Mouse (Mus musculus): ENCODE data around the gene Pafah1b1. TPM values are rescaled to one million over a fixed set of nuclear protein-coding genes. Genes with fewer than 3 reads are reported as not detected.
A peak's percentile ranks its signal among the peaks of the same experiment; 100 is the strongest.

Pafah1b1 gene
- polyA plus RNA-seq (2015; fragmentation: Nextera tagmentation; extraction: Ambion mirVana): 46.0 and 46.8 TPM in 2 replicates

DNA sequence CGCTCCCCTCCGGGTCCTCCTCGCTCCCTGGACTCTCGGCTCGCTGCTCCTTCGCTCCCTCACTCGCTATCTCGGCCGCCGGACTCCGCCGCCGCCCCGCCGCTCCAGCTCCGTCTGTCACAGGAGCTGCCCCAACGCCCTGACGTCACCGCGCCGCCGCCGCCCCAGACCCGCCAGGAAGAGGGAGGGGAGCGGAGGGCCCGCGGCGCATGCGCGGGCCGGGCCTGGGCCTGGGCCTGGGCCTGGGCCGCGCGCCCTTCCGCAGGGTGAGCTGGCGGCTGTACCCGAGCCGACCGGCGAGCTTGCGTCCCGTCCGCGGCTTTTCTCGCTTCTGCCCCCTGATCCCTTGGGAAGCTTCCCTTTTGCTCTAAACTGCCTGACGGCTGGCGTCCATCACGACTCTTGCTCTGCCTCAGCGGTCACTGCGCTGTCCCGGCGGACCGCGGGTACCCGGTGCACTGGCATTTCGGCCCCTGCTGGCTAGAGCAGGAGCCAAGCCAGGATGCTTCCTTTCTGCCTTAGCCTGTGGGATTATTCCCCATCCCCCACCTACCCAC lies at the start of gene Pafah1b1:
Gene Pafah1b1 (minus strand): TSS at position 436 of the 557 bp plus-strand sequence.
- Histone ChIP-seq H3K9ac (ENCODE audit: low read depth, low read length) (peak within 1 kb of the TSS; percentile 99), H3K4me3 (ENCODE audit: low read length) (peak within 1 kb of the TSS; percentile 96), H3K27ac (ENCODE audit: low read depth, low read length) (peak within 1 kb of the TSS; percentile 100), H3K9me3 (ENCODE audit: control insufficient read depth, low read length) (no peaks in the 10 kb centered on the region), H3K4me2 (ENCODE audit: low read length) (peak within 1 kb of the TSS; percentile 82), H3K4me1 (ENCODE audit: control insufficient read depth, insufficient read depth, low read depth, low read length) (peaks cover 21% of the 10 kb centered on the region), H3K36me3 (ENCODE audit: control insufficient read depth, insufficient read depth, low read length) (no peaks in the 10 kb centered on the region), H3K27me3 (replicated peaks; ENCODE audit: control insufficient read depth, insufficient read depth, low read length) (no peaks in the 10 kb centered on the region)
- WGBS: under 1% methylated on average over 31 of the region's 56 CpGs
- ATAC-seq: peak; percentile 97

- H3K4me1 ChIP-seq (ENCODE audit: control insufficient read depth, insufficient read depth, low read depth, low read length): peaks cover 14% of the 10 kb centered on the region
- no peaks in the 10 kb centered on the region for H3K9me3 ChIP-seq (ENCODE audit: control insufficient read depth, low read length)
- H3K9ac ChIP-seq (ENCODE audit: low read depth, low read length): no peak overlapping the region
- 92% methylated on average over 2 of the region's 2 CpGs for WGBS
- peaks cover 17% of the 10 kb centered on the region for H3K36me3 ChIP-seq (ENCODE audit: control insufficient read depth, insufficient read depth, low read length)
- H3K27me3 ChIP-seq (replicated peaks; ENCODE audit: control insufficient read depth, insufficient read depth, low read length): no peaks in the 10 kb centered on the region
- H3K4me3 ChIP-seq (ENCODE audit: low read length): no peak overlapping the region
- no peak overlapping the region for H3K27ac ChIP-seq (ENCODE audit: low read depth, low read length)
- no peak for ATAC-seq
- H3K4me2 ChIP-seq (ENCODE audit: low read length): no peak overlapping the region
These were observed 47.9 kb upstream of the Pafah1b1 start for GRCm38 (mm10) chr11:74772386-74772785.

GRCm38 (mm10) chr11:74771650-74772049 lies 47.2 kb upstream of the Pafah1b1 start:
- Histone ChIP-seq H3K9ac (ENCODE audit: low read depth, low read length) (no peak overlapping the region), H3K27ac (ENCODE audit: low read depth, low read length) (no peak overlapping the region), H3K4me3 (ENCODE audit: low read length) (peak overlapping the region; percentile 53), H3K27me3 (replicated peaks; ENCODE audit: control insufficient read depth, insufficient read depth, low read length) (no peaks in the 10 kb centered on the region), H3K9me3 (ENCODE audit: control insufficient read depth, low read length) (no peaks in the 10 kb centered on the region), H3K36me3 (ENCODE audit: control insufficient read depth, insufficient read depth, low read length) (peaks cover 17% of the 10 kb centered on the region), H3K4me1 (ENCODE audit: control insufficient read depth, insufficient read depth, low read depth, low read length) (peaks cover 14% of the 10 kb centered on the region), H3K4me2 (ENCODE audit: low read length) (peak overlapping the region; percentile 61)
- 67% methylated on average over 4 of the region's 4 CpGs for WGBS
- ATAC-seq: no peak

DNA sequence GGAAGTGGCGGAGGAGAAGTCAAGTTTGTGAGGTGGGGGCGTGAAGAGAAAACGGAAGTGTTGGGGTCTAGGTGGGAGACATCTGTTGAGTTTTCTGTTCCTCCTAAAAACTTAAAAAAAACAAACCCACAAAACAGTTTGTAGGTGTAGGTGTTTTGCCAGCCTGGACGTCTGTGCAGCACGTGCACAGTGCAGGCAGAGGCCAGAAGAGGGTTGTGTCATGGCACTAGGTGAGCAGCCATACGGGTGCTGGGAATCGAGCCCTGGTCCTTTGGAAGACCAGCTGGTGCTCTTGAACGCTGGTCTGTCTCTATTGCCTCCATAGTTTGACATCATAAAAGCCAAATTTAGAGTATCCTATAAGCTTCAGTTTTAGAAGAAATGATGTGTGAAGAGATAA lies 46.8 kb upstream of the Pafah1b1 start:
- H3K36me3 ChIP-seq (ENCODE audit: control insufficient read depth, insufficient read depth, low read length): peaks cover 17% of the 10 kb centered on the region
- H3K9ac ChIP-seq (ENCODE audit: low read depth, low read length): peak overlapping the region; percentile 86
- WGBS: 14% methylated on average over 8 of the region's 8 CpGs
- ATAC-seq: no peak
- H3K4me3 ChIP-seq (ENCODE audit: low read length): peak overlapping the region; percentile 53
- H3K9me3 ChIP-seq (ENCODE audit: control insufficient read depth, low read length): no peaks in the 10 kb centered on the region
- H3K4me2 ChIP-seq (ENCODE audit: low read length): peak overlapping the region; percentile 61
- H3K27ac ChIP-seq (ENCODE audit: low read depth, low read length): peak overlapping the region; percentile 90
- H3K4me1 ChIP-seq (ENCODE audit: control insufficient read depth, insufficient read depth, low read depth, low read length): peaks cover 14% of the 10 kb centered on the region
- H3K27me3 ChIP-seq (replicated peaks; ENCODE audit: control insufficient read depth, insufficient read depth, low read length): no peaks in the 10 kb centered on the region

DNA sequence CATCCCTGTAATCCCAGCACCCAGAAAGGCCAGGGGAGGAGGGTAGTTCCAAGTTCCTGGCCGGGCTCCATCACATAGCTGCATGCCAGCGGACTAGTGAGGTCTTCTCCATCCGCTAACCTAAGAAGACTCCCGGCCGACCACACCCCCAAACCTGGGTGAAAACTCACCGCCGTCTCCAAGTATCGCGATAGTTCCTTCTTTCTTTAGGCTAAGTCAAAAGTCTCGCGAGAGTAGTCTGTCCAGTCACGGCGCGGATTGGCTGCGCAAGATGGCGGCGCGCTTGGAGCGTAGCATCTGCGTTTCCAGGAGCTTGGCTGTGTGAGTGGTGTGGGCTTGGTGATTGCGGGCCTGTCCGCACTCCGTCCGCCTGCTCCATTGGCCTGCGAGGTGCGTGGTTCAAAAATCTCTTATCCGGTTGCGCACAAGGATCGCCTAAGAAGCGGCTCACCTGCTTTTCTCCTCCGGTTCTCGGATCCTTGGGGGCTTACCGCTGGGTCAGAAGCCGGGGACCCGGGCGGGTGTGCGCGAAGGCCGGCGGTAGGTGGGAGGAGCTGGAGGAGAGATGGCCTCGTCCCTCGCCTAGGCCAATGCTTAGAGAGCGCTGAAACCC lies 46.2 kb upstream of the Pafah1b1 start, which contains the start of gene Mettl16:
Gene Mettl16 (plus strand): TSS at position 236 of the 613 bp plus-strand sequence.
- WGBS: under 1% methylated on average over 43 of the region's 43 CpGs
- peak within 1 kb of the TSS; percentile 90 for H3K27ac ChIP-seq (ENCODE audit: low read depth, low read length)
- no peaks in the 10 kb centered on the region for H3K27me3 ChIP-seq (replicated peaks; ENCODE audit: control insufficient read depth, insufficient read depth, low read length)
- no peaks in the 10 kb centered on the region for H3K9me3 ChIP-seq (ENCODE audit: control insufficient read depth, low read length)
- H3K36me3 ChIP-seq (ENCODE audit: control insufficient read depth, insufficient read depth, low read length): peaks cover 13% of the 10 kb centered on the region
- peaks cover 14% of the 10 kb centered on the region for H3K4me1 ChIP-seq (ENCODE audit: control insufficient read depth, insufficient read depth, low read depth, low read length)
- peak; percentile 98 for ATAC-seq
- H3K4me2 ChIP-seq (ENCODE audit: low read length): peak within 1 kb of the TSS; percentile 61
- peak within 1 kb of the TSS; percentile 86 for H3K9ac ChIP-seq (ENCODE audit: low read depth, low read length)
- H3K4me3 ChIP-seq (ENCODE audit: low read length): peak within 1 kb of the TSS; percentile 53

GRCm38 (mm10) chr11:74770037-74770436 lies 45.6 kb upstream of the Pafah1b1 start:
- ATAC-seq: no peak
- Histone ChIP-seq H3K4me1 (ENCODE audit: control insufficient read depth, insufficient read depth, low read depth, low read length) (peaks cover 14% of the 10 kb centered on the region), H3K4me2 (ENCODE audit: low read length) (peak overlapping the region; percentile 52), H3K9me3 (ENCODE audit: control insufficient read depth, low read length) (no peaks in the 10 kb centered on the region), H3K4me3 (ENCODE audit: low read length) (peak overlapping the region; percentile 53), H3K9ac (ENCODE audit: low read depth, low read length) (peak overlapping the region; percentile 57), H3K27me3 (replicated peaks; ENCODE audit: control insufficient read depth, insufficient read depth, low read length) (no peaks in the 10 kb centered on the region), H3K36me3 (ENCODE audit: control insufficient read depth, insufficient read depth, low read length) (peaks cover 8% of the 10 kb centered on the region), H3K27ac (ENCODE audit: low read depth, low read length) (peak overlapping the region; percentile 67)
- 82% methylated on average over 9 of the region's 9 CpGs for WGBS

- H3K9me3 ChIP-seq (ENCODE audit: control insufficient read depth, low read length): no peaks in the 10 kb centered on the region
- H3K27me3 ChIP-seq (replicated peaks; ENCODE audit: control insufficient read depth, insufficient read depth, low read length): no peaks in the 10 kb centered on the region
- no peak for ATAC-seq
- H3K4me2 ChIP-seq (ENCODE audit: low read length): no peak overlapping the region
- 33% methylated on average over 6 of the region's 6 CpGs for WGBS
- H3K36me3 ChIP-seq (ENCODE audit: control insufficient read depth, insufficient read depth, low read length): no peaks in the 10 kb centered on the region
- H3K4me3 ChIP-seq (ENCODE audit: low read length): no peak overlapping the region
- no peak overlapping the region for H3K9ac ChIP-seq (ENCODE audit: low read depth, low read length)
- peaks cover 14% of the 10 kb centered on the region for H3K4me1 ChIP-seq (ENCODE audit: control insufficient read depth, insufficient read depth, low read depth, low read length)
- no peak overlapping the region for H3K27ac ChIP-seq (ENCODE audit: low read depth, low read length)
These were observed 43.6 kb upstream of the Pafah1b1 start for GRCm38 (mm10) chr11:74768045-74768444.

DNA sequence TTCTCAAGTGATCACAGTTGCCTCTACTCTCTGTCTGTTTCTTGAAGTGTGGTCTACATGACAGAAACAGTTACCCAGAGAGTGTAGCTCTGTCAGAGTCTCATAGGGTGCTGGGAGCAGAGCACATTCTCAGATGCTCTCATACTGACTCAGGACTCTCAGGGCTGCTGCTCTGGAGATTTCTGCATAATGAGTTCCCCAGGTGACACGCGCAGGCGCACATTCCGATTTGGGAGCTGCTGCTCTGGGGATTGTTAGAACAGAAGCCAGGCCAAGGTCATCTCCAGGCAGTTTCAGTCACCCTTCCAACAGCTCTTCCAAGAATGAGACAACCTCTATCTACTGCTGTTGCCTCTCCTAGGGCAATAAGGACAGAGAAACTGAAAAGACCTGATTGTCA lies 43.0 kb upstream of the Pafah1b1 start:
- Histone ChIP-seq H3K27ac (ENCODE audit: low read depth, low read length) (no peak overlapping the region), H3K9me3 (ENCODE audit: control insufficient read depth, low read length) (no peaks in the 10 kb centered on the region), H3K27me3 (replicated peaks; ENCODE audit: control insufficient read depth, insufficient read depth, low read length) (no peaks in the 10 kb centered on the region), H3K4me3 (ENCODE audit: low read length) (no peak overlapping the region), H3K9ac (ENCODE audit: low read depth, low read length) (no peak overlapping the region), H3K36me3 (ENCODE audit: control insufficient read depth, insufficient read depth, low read length) (no peaks in the 10 kb centered on the region), H3K4me1 (ENCODE audit: control insufficient read depth, insufficient read depth, low read depth, low read length) (peaks cover 13% of the 10 kb centered on the region), H3K4me2 (ENCODE audit: low read length) (no peak overlapping the region)
- no peak for ATAC-seq
- 86% methylated on average over 4 of the region's 4 CpGs for WGBS

DNA sequence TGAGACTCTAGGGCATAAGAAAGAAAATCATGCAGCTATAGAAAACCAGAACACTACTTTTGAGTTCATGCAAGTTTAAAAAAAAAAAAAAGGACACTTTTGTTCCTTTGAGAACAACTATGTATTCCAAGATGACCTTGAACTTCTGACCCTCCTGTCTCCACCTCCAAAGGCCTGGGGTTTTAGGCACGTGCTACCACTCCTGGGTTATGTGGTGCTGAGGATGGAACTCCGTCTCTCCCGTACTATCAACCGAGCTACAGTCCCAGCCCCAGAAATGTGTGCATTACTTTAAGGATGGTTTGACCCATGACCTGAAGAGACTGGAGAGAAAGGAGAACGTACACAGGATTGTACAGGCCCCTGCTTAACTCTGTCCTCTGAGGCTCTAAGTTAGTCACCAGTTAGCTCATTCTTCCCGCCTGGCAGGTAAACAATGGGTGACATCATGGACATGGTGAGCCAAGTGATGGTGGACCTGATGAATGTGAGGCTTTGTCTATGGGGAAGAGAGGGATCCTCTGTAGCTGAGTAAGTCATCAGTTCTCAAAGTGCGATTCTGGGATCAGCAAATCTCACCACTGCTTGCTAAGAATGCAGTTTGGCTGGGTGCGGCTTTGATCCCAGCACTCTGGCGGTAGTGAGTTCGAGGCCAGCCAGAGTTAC lies 39.6 kb upstream of the Pafah1b1 start:
- no peak overlapping the region for H3K9ac ChIP-seq (ENCODE audit: low read depth, low read length)
- no peaks in the 10 kb centered on the region for H3K36me3 ChIP-seq (ENCODE audit: control insufficient read depth, insufficient read depth, low read length)
- H3K4me1 ChIP-seq (ENCODE audit: control insufficient read depth, insufficient read depth, low read depth, low read length): no peaks in the 10 kb centered on the region
- H3K9me3 ChIP-seq (ENCODE audit: control insufficient read depth, low read length): no peaks in the 10 kb centered on the region
- H3K4me2 ChIP-seq (ENCODE audit: low read length): no peak overlapping the region
- no peak overlapping the region for H3K27ac ChIP-seq (ENCODE audit: low read depth, low read length)
- no peak overlapping the region for H3K4me3 ChIP-seq (ENCODE audit: low read length)
- no peak for ATAC-seq
- 83% methylated on average over 10 of the region's 10 CpGs for WGBS
- no peaks in the 10 kb centered on the region for H3K27me3 ChIP-seq (replicated peaks; ENCODE audit: control insufficient read depth, insufficient read depth, low read length)

Measured in hindbrain, embryonic 16.5 days (tissue).